Mouse (Mus musculus): ENCODE results near the gene Gmppb. TPM values are rescaled to one million over a fixed set of nuclear protein-coding genes. Genes with fewer than 3 reads are reported as not detected.

The Gmppb gene
- polyA plus RNA-seq, 1 experiment from 2014 or later = 20.1 TPM

DNA sequence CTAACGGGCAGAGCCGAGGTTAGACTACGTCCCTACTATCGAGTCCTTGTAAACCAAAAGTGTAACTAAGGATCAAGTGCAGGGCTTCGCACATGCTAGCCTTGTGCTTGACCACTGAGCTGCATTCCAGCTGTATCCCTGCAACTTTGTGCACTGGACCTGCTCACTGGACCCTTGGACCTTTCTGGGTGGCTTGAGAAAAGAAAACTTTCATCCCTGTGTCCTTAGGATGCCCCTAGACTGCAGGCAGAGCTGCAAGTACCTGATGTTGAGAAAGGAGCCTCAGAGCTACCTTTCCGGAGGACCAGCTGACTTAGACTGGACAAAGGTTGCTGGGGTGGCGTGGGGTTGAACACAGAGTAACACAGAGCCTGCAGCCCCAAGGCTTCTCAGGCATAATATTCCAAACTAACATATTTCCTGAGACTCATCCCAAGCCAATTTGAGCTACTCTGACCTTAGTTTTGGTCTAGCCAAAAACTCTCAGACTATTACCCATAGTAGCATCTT, 41.6 kb downstream of the Gmppb start:
- Histone ChIP-seq H3K4me2 (no peak overlapping the region), H3K4me1 (replicated peaks) (peaks cover 25% of the 10 kb centered on the region), H3K4me3 (no peak overlapping the region), H3K9me3 (no peaks in the 10 kb centered on the region), H3K9ac (no peak overlapping the region), H3K27me3 (no peaks in the 10 kb centered on the region), H3K27ac (no peak overlapping the region), H3K36me3 (peaks cover 71% of the 10 kb centered on the region)
- no peak for ATAC-seq (ENCODE audit: low FRiP score)
- 94% methylated on average over 7 of the region's 7 CpGs for WGBS

DNA sequence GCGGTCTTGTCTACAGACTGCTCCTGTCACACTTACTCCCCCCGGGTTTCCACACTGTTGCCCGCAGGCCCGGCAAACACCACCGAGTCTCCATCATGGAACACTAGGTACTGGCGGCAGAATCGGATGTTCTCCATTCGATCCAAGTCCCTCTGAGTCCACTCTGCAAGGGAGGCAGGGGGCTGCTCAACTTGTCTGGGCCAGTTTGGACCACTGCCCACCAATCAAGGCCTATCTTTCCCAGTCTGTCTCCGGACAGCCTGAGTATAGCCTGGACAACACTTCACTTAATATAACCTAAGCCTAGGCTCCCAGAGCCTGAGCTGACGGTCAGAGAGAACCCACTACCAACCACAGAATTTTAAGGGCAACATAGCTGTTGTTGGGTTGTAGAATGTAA, 44.5 kb downstream of the Gmppb start:
- WGBS = 77% methylated on average over 10 of the region's 10 CpGs
- H3K36me3 ChIP-seq = peaks cover 53% of the 10 kb centered on the region
- H3K4me2 ChIP-seq = peak overlapping the region; percentile 96
- 0 out of 2 replicates have a peak, but pooled peaks have one; percentile 2 for ATAC-seq (ENCODE audit: low FRiP score)
- peaks cover 30% of the 10 kb centered on the region for H3K4me1 ChIP-seq (replicated peaks)
- no peaks in the 10 kb centered on the region for H3K27me3 ChIP-seq
- peak overlapping the region; percentile 88 for H3K9ac ChIP-seq
- H3K27ac ChIP-seq = peak overlapping the region; percentile 83; the same call in 1 of the 2 replicates
- no peaks in the 10 kb centered on the region for H3K9me3 ChIP-seq
- peak overlapping the region; percentile 75 for H3K4me3 ChIP-seq

DNA sequence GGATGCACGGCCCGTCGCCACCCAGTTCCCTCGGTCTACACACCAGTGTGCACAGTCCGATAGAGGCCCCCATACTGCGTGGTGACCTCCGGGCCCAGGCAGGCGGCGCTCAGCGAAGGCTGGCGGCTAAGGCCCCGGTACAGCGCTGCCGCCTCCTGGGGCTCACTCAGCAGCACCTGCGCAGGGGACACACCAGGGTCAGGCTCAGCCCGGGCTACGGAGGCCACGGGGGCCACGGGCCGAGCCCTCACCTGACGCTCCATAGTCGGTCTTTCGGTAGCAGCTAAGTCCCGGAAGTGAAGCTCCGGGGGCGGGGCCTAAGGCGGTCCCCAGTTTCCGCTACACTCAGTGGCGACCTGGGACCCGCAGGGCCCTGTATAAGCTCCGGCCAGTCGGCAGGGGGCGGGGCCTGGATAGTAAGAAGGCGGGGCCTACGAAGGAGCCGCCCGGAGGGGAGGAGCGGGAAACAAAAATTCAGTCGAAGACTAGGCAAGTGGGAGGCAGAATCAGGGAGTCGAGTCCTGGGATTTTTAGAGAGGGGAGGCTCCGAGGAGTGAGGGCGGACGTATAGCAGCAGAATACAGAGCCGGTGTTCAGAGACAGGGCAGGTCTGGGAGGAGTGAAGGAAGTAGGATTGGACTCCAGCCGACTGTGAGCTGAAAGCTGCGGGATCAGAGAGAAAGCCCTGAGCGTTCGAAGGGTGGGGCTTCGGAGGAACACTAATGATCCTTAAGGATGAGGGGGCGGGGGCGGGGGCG, 45.3 kb downstream of the Gmppb start, which contains the start of gene Apeh:
Apeh (minus strand) TSS at position 423 of the 758 bp plus-strand sequence.
- Histone ChIP-seq H3K27me3 (no peaks in the 10 kb centered on the region), H3K27ac (peak within 1 kb of the TSS; percentile 83), H3K4me2 (peak within 1 kb of the TSS; percentile 96), H3K4me1 (replicated peaks) (peaks cover 30% of the 10 kb centered on the region), H3K4me3 (peak within 1 kb of the TSS; percentile 75), H3K9ac (peak within 1 kb of the TSS; percentile 88), H3K9me3 (no peaks in the 10 kb centered on the region), H3K36me3 (peaks cover 53% of the 10 kb centered on the region)
- under 1% methylated on average over 52 of the region's 52 CpGs for WGBS
- peak; percentile 90 for ATAC-seq (ENCODE audit: low FRiP score)

- Histone ChIP-seq H3K36me3 (peaks cover 53% of the 10 kb centered on the region), H3K4me2 (peak overlapping the region; percentile 96), H3K4me3 (peak overlapping the region; percentile 75), H3K9ac (peak overlapping the region; percentile 88), H3K4me1 (replicated peaks) (peaks cover 30% of the 10 kb centered on the region), H3K9me3 (no peaks in the 10 kb centered on the region), H3K27ac (peak overlapping the region; percentile 83; the same call in 1 of the 2 replicates), H3K27me3 (no peaks in the 10 kb centered on the region)
- ATAC-seq (ENCODE audit: low FRiP score) = peak; percentile 26; the same call in 1 of the 2 replicates
- WGBS = under 1% methylated on average over 16 of the region's 16 CpGs
Observed at GRCm38 (mm10) chr9:108094998-108095411, 46.0 kb downstream of the Gmppb start.

GRCm38 (mm10) chr9:108095518-108095917, 46.5 kb downstream of the Gmppb start:
- H3K27ac ChIP-seq = no peak overlapping the region
- H3K4me1 ChIP-seq (replicated peaks) = peaks cover 30% of the 10 kb centered on the region
- H3K9ac ChIP-seq = peak overlapping the region; percentile 88; the same call in 1 of the 2 replicates
- H3K4me3 ChIP-seq = peak overlapping the region; percentile 75
- H3K27me3 ChIP-seq = no peaks in the 10 kb centered on the region
- peak overlapping the region; percentile 96 for H3K4me2 ChIP-seq
- no peak for ATAC-seq (ENCODE audit: low FRiP score)
- no peaks in the 10 kb centered on the region for H3K9me3 ChIP-seq
- WGBS = 8% methylated on average over 3 of the region's 3 CpGs
- peaks cover 49% of the 10 kb centered on the region for H3K36me3 ChIP-seq

- Histone ChIP-seq H3K27ac (no peak overlapping the region), H3K4me1 (replicated peaks) (peaks cover 30% of the 10 kb centered on the region), H3K36me3 (peaks cover 49% of the 10 kb centered on the region), H3K4me2 (0 out of 2 replicates have a peak overlapping the region, but pooled peaks have one; percentile 96), H3K4me3 (no peak overlapping the region), H3K9ac (peak overlapping the region; percentile 35; the same call in 1 of the 2 replicates), H3K9me3 (no peaks in the 10 kb centered on the region), H3K27me3 (no peaks in the 10 kb centered on the region)
- 64% methylated on average over 10 of the region's 10 CpGs for WGBS
- no peak for ATAC-seq (ENCODE audit: low FRiP score)
Observed at GRCm38 (mm10) chr9:108095949-108096712, 47.1 kb downstream of the Gmppb start.

GRCm38 (mm10) chr9:108099619-108100018, 50.6 kb downstream of the Gmppb start:
- Histone ChIP-seq H3K4me3 (no peak overlapping the region), H3K9me3 (no peaks in the 10 kb centered on the region), H3K27ac (no peak overlapping the region), H3K36me3 (peaks cover 62% of the 10 kb centered on the region), H3K27me3 (no peaks in the 10 kb centered on the region), H3K9ac (no peak overlapping the region; the same call in 1 of the 2 replicates), H3K4me1 (replicated peaks) (peaks cover 16% of the 10 kb centered on the region), H3K4me2 (no peak overlapping the region)
- ATAC-seq (ENCODE audit: low FRiP score) = no peak
- WGBS = 87% methylated on average over 8 of the region's 8 CpGs

Small RNAs within 50 kb of the gene (microRNA-seq; reads per million reads assigned to microRNA genes)
- gene Mir7088 = not detected

Other genes starting within 250 kb of the Gmppb start
- gene Rbm6, start 176.0 kb upstream of the Gmppb start, polyA plus RNA-seq (2015; fragmentation: Nextera tagmentation; extraction: Ambion mirVana) = 121 and 122 TPM in 2 replicates
- gene Mon1a, start 161.1 kb upstream of the Gmppb start, polyA plus RNA-seq (2015; fragmentation: Nextera tagmentation; extraction: Ambion mirVana) = 25.2 and 25.5 TPM in 2 replicates
- gene Mst1r, start 142.4 kb upstream of the Gmppb start, polyA plus RNA-seq (2015; fragmentation: Nextera tagmentation; extraction: Ambion mirVana) = 1.8 and 2.1 TPM in 2 replicates
- gene Actl11, start 120.8 kb upstream of the Gmppb start, polyA plus RNA-seq (2015; fragmentation: Nextera tagmentation; extraction: Ambion mirVana) = not detected in 2 replicates
- gene Camkv, start 113.6 kb upstream of the Gmppb start, polyA plus RNA-seq (2015; fragmentation: Nextera tagmentation; extraction: Ambion mirVana) = 12.4 and 13.3 TPM in 2 replicates
- gene Traip, start 99.1 kb upstream of the Gmppb start, polyA plus RNA-seq (2015; fragmentation: Nextera tagmentation; extraction: Ambion mirVana) = 7.7 and 9.5 TPM in 2 replicates
- gene Uba7, start 73.7 kb upstream of the Gmppb start, polyA plus RNA-seq (2015; fragmentation: Nextera tagmentation; extraction: Ambion mirVana) = 4.8 and 5.8 TPM in 2 replicates
- gene Gm20661, start 66.2 kb upstream of the Gmppb start, polyA plus RNA-seq (2015; fragmentation: Nextera tagmentation; extraction: Ambion mirVana) = 1.1 and 1.4 TPM in 2 replicates
- gene Inka1, start 63.4 kb upstream of the Gmppb start, polyA plus RNA-seq (2015; fragmentation: Nextera tagmentation; extraction: Ambion mirVana) = 20.2 and 21.3 TPM in 2 replicates
- gene Cdhr4, start 56.7 kb upstream of the Gmppb start, polyA plus RNA-seq (2015; fragmentation: Nextera tagmentation; extraction: Ambion mirVana) = 2.0 and 2.6 TPM in 2 replicates
- 0.60 and 0.79 TPM in 2 replicates for gene Gm20662, start 52.9 kb upstream of the Gmppb start, polyA plus RNA-seq (2015; fragmentation: Nextera tagmentation; extraction: Ambion mirVana)
- 103 and 107 TPM in 2 replicates for gene Ip6k1, start 46.7 kb upstream of the Gmppb start, polyA plus RNA-seq (2015; fragmentation: Nextera tagmentation; extraction: Ambion mirVana)
- gene Amigo3, start 3.9 kb downstream of the Gmppb start, polyA plus RNA-seq (2015; fragmentation: Nextera tagmentation; extraction: Ambion mirVana) = 3.1 and 3.4 TPM in 2 replicates
- not detected in 2 replicates for gene Mst1, start 31.2 kb downstream of the Gmppb start, polyA plus RNA-seq (2015; fragmentation: Nextera tagmentation; extraction: Ambion mirVana)
- gene Rnf123, start 34.1 kb downstream of the Gmppb start, polyA plus RNA-seq (2015; fragmentation: Nextera tagmentation; extraction: Ambion mirVana) = 42.8 and 43.1 TPM in 2 replicates
- gene Apeh, start 45.4 kb downstream of the Gmppb start, polyA plus RNA-seq (2015; fragmentation: Nextera tagmentation; extraction: Ambion mirVana) = 57.7 and 57.8 TPM in 2 replicates
- gene Bsn, start 141.1 kb downstream of the Gmppb start, polyA plus RNA-seq (2015; fragmentation: Nextera tagmentation; extraction: Ambion mirVana) = 8.3 and 8.7 TPM in 2 replicates
- gene Dag1, start 214.7 kb downstream of the Gmppb start, polyA plus RNA-seq (2015; fragmentation: Nextera tagmentation; extraction: Ambion mirVana) = 55.5 and 60.4 TPM in 2 replicates
- gene Nicn1, start 241.2 kb downstream of the Gmppb start, polyA plus RNA-seq (2015; fragmentation: Nextera tagmentation; extraction: Ambion mirVana) = 135 and 143 TPM in 2 replicates
- 32.1 and 33.3 TPM in 2 replicates for gene Amt, start 247.6 kb downstream of the Gmppb start, polyA plus RNA-seq (2015; fragmentation: Nextera tagmentation; extraction: Ambion mirVana)

Data from hindbrain, embryonic 13.5 days (tissue).